Mouse (Mus musculus): ENCODE measurements around the gene Psmd1. TPM values are rescaled to one million over a fixed set of nuclear protein-coding genes. Genes with fewer than 3 reads are reported as not detected.
A peak's percentile ranks its signal among the peaks of the same experiment; 100 is the strongest.

The Psmd1 gene
- total RNA-seq, 2 experiments from 2014 or later = 113 to 118 TPM

- DNase-seq = no peak
Observed at GRCm38 (mm10) chr1:86160479-86160878, 96.3 kb downstream of the Psmd1 start.

- no peak for DNase-seq
Observed at GRCm38 (mm10) chr1:86161061-86161460, 96.9 kb downstream of the Psmd1 start.

- DNase-seq = no peak
Observed at GRCm38 (mm10) chr1:86174602-86175001, 110.4 kb downstream of the Psmd1 start.

- DNase-seq = no peak
Observed at GRCm38 (mm10) chr1:86176066-86176465, 111.9 kb downstream of the Psmd1 start.

- peak; percentile 86 for DNase-seq
Observed at GRCm38 (mm10) chr1:86178462-86179253, 114.5 kb downstream of the Psmd1 start.

GRCm38 (mm10) chr1:86182004-86182709 is 118.0 kb downstream of the Psmd1 start:
- DNase-seq = no peak

GRCm38 (mm10) chr1:86183577-86184263 is 119.5 kb downstream of the Psmd1 start:
- DNase-seq = no peak

- DNase-seq = no peak
Observed at GRCm38 (mm10) chr1:86186762-86187161, 122.6 kb downstream of the Psmd1 start.

- DNase-seq = no peak
Observed at GRCm38 (mm10) chr1:86187856-86188255, 123.7 kb downstream of the Psmd1 start.

GRCm38 (mm10) chr1:86188271-86188670 is 124.1 kb downstream of the Psmd1 start:
- DNase-seq = no peak

Other genes with a start within 250 kb of the Psmd1 start
- 10 to 100 TPM; 91.3 to 91.5 TPM for gene Itm2c, start 170.1 kb upstream of the Psmd1 start, total RNA-seq (2021)
- not detected for gene 4933407L21Rik, start 135.9 kb upstream of the Psmd1 start, total RNA-seq (2021)
- not detected for gene Gpr55, start 103.4 kb upstream of the Psmd1 start, total RNA-seq (2021)
- not detected for gene Spata3, start 47.6 kb upstream of the Psmd1 start, total RNA-seq (2021)
- gene 2810459M11Rik, start 18.5 kb upstream of the Psmd1 start, total RNA-seq (2021) = not detected
- gene Htr2b, start 47.6 kb downstream of the Psmd1 start, total RNA-seq (2021) = not detected
- 1 to 10 TPM; 1.2 to 1.4 TPM for gene Gm21972, start 69.2 kb downstream of the Psmd1 start, total RNA-seq (2021)
- 1 to 10 TPM; 5.6 to 6.0 TPM for gene Armc9, start 90.4 kb downstream of the Psmd1 start, total RNA-seq (2021)
- gene B3gnt7, start 238.4 kb downstream of the Psmd1 start, total RNA-seq (2021) = 1 to 10 TPM in 1 of 2 experiments, under 1 TPM in 1; 0.98 to 1.1 TPM